Mouse (Mus musculus): ENCODE measurements around the gene Pkd1.

Gene Pkd1

DNA sequence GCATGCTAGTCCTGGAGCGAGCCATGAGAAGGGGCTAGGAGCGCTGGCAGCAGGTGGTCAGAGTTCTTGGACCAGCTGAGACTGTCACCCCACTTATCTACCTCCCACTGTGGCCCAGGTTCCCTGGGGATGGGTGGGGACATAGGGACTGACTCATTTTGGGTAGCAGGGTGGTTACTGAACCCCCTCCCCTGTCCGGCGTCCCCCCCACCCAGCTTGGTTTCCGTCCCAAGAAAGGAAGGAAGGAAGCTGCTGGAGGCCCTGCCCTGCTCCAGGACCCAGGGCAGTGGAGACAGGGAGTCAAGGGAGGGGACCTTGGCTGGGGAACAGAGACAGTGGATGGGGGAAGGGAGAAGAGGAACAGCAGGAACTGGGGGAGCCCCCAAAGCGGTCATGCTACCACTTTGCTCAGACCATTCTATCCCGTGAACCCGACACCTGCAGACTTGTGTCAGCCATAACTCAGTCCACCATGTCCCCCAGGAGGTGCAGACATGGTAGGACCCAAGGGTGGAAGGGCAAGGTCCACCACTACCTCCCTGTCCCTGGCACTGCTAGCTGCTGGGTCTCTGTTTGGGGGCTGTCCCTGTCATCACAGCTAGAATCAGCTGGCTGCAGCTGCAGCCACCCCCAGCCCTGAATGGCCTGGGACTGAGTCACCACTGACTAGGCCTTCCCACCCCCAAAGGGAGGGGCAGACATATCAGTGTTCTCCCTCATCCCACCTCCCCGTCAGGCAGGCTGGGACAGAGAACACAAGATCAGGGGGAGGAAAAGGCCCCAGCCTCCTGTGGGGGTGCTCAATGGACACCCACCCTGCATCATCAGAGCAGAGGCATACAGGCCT lies 95.5 kb downstream of the Pkd1 start:
- ATAC-seq (ENCODE audit: low TSS enrichment) = no peak

DNA sequence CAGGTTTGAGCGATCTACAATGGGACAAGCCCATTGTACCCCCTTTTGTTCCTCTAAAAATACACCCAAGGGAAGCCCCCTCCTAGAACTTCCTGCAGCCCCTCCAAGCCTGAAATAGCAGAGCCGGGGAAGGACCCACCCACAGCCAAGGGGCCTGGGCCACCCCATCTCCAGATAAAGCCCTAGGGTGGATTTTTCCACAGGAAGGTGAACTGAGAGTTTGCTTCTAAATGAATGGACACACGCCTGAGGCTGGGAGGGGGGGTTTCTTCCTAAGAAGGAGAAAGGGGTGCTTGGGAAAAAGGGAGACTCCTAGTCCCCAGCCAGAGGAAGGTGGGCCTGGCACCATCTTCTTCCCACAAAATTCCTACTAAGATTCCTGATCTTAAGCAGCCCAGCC lies 96.3 kb downstream of the Pkd1 start:
- no peak for ATAC-seq (ENCODE audit: low TSS enrichment)

All from frontal cortex, adult (tissue).